Mouse (Mus musculus): ENCODE data around the gene Fancg. TPM values are rescaled to one million over a fixed set of nuclear protein-coding genes. Genes with fewer than 3 reads are reported as not detected.

The Fancg gene
- 13.0 and 17.2 TPM in 2 replicates for polyA plus RNA-seq (2015; fragmentation: Nextera tagmentation; extraction: Ambion mirVana)

DNA sequence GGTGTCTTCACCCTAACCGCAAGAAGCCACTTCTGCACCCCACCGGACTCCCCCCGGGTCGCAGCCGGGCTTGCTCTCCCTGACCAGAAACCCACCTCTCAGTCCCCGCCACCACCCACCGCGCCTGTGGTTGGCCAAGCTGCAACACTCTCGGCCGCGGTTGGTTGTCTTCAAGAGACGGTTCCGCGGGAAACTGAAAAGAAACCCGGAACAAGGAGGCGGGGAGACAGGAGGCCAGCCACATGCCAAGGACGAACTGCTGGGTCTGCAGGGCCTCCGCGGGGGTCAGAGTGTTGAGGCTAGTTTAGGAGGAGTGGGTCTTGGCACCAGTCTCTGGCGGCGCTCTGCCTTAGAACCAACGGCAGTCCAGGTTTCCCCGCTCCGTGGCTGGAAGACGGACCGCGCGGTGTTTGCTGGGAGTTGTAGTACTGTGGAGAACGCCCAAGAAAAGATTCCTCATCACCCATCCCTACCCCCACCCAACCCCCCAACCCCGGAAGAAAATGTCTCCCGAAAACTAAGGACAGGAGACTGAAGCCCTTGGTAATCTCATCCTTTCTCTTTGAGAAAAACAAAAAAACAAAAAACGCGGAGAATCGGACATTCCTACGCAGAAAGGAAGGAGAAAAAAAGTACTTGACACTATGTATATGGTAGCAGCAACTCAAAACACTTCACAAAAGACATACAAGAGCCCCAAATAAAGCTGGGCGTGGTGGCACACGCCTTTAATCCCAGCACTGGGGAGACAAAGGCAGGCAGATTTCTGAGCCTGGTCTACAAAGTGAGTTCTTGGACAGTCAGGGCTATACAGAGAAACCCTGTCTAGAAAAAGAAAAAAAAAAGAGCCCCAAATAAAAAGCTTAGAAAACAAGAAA is at the start of gene Fancg:
Fancg (minus strand) TSS at position 346 of the 878 bp plus-strand sequence.
- Histone ChIP-seq H3K4me1 (peaks cover 12% of the 10 kb centered on the region; the same call in 1 of the 2 replicates), H3K27ac (no peak within 1 kb of the TSS), H3K4me3 (replicated peaks) (peak within 1 kb of the TSS; percentile 89), H3K9ac (peak within 1 kb of the TSS; percentile 57), H3K27me3 (replicated peaks) (no peaks in the 10 kb centered on the region), H3K4me2 (peak within 1 kb of the TSS; percentile 69), H3K9me3 (no peaks in the 10 kb centered on the region), H3K36me3 (no peaks in the 10 kb centered on the region)
- peak; percentile 89 for ATAC-seq (ENCODE audit: insufficient read depth, low FRiP score, low read depth)
- WGBS = 1% methylated on average over 37 of the region's 37 CpGs

DNA sequence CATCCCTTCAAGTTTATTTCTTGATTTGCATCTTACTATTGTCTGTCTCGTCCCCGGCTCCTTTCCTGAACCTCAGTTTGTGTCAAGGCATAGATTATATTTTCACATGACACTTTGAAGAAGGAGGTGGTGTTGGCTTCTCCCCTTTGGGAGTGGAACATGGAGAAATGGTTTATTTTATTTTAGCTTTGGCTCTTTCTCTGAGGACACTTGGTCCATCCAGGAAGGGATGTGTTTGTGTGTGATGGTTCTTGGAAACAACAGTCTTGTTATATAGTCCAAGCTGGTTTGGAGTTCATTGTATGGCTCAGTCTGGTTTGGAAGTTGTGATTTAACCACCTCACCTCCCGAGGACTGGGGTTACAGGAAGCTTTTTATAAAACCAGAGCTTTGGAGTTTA is 49.4 kb upstream of the Fancg start:
- ATAC-seq (ENCODE audit: insufficient read depth, low FRiP score, low read depth) = no peak
- Histone ChIP-seq H3K4me2 (peak overlapping the region; percentile 96), H3K27me3 (replicated peaks) (0 out of 2 replicates have a peak, but pooled peaks cover 4% of the 10 kb centered on the region), H3K27ac (no peak overlapping the region), H3K9ac (no peak overlapping the region), H3K4me1 (0 out of 2 replicates have a peak, but pooled peaks cover 5% of the 10 kb centered on the region), H3K36me3 (no peaks in the 10 kb centered on the region), H3K4me3 (replicated peaks) (peak overlapping the region; percentile 74), H3K9me3 (no peaks in the 10 kb centered on the region)
- 36% methylated on average over 3 of the region's 3 CpGs for WGBS

DNA sequence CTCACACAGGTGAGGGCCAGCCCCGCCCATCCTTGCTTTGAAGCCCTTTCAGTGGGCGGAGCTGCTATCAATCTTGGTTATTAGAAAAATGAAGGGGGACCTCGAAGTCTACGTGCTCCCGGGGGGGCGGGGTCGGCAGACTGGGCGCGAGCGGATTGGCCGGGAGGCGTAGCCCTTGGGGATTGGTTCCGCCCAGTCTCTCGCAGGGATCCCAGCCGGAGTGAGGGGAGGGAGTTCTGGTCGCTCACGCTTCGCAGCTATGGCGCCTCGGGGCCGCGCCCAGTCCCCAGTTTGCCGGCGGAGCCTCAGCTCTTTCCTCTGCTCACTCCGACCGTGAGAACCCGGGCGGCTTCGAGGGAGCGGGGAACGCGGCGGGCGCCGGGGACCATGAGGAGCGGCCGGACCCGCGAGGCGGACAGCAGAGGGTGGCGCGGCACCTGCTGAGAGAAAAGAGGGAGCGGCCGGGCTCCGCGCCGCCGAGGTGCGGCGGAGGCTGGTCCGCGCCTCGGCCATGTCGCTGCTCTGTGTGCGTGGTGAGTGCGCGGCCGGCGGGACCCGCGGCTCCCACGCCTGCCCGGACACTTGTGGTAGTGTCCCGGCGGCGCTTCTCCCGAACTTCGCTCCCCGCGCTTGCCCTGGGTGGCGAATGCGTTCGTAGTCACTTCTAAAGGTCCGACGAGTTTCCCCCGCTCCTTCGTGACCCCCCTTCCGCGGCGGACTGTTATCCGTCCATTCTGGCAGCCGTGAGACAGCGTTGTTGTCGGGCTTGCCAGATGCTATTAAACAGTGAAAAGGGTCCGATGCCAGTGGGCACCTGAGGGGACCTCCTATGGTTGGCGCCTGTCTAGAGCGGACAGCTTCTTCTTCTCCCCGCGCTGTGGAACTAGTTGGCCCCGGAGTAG is 48.7 kb upstream of the Fancg start, which contains the start of gene Unc13b:
Unc13b (plus strand) TSS at position 201 of the 902 bp plus-strand sequence.
- ATAC-seq (ENCODE audit: insufficient read depth, low FRiP score, low read depth) = peak; percentile 98
- Histone ChIP-seq H3K36me3 (no peaks in the 10 kb centered on the region), H3K27ac (peak within 1 kb of the TSS; percentile 86), H3K9ac (peak within 1 kb of the TSS; percentile 58), H3K4me1 (0 out of 2 replicates have a peak, but pooled peaks cover 5% of the 10 kb centered on the region), H3K4me2 (peak within 1 kb of the TSS; percentile 96), H3K27me3 (replicated peaks) (0 out of 2 replicates have a peak, but pooled peaks cover 4% of the 10 kb centered on the region), H3K4me3 (replicated peaks) (peak within 1 kb of the TSS; percentile 74), H3K9me3 (no peaks in the 10 kb centered on the region)
- under 1% methylated on average over 87 of the region's 90 CpGs for WGBS

DNA sequence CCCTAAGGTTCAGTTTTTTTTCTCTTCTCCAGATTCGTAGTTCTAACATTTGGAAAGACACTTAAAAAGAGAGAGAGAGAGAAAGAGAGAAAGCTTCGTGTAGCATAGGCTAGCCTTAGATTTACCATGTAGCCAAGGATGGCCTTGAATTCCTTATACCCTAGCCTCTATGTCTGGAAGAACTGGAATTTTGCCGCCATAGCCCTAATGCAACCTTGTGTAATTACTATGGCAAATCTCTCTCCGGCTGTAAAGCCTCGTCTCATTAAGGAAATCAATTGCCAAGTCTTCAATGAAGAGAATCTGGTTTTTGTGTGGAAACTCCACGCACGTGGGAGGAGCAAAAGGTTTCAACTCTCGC is 48.1 kb upstream of the Fancg start:
- H3K4me2 ChIP-seq = peak overlapping the region; percentile 96
- no peaks in the 10 kb centered on the region for H3K9me3 ChIP-seq
- H3K36me3 ChIP-seq = no peaks in the 10 kb centered on the region
- H3K27ac ChIP-seq = no peak overlapping the region
- H3K4me3 ChIP-seq (replicated peaks) = peak overlapping the region; percentile 74
- 19% methylated on average over 8 of the region's 8 CpGs for WGBS
- 0 out of 2 replicates have a peak, but pooled peaks cover 5% of the 10 kb centered on the region for H3K4me1 ChIP-seq
- ATAC-seq (ENCODE audit: insufficient read depth, low FRiP score, low read depth) = no peak
- 0 out of 2 replicates have a peak, but pooled peaks cover 4% of the 10 kb centered on the region for H3K27me3 ChIP-seq (replicated peaks)
- no peak overlapping the region for H3K9ac ChIP-seq

DNA sequence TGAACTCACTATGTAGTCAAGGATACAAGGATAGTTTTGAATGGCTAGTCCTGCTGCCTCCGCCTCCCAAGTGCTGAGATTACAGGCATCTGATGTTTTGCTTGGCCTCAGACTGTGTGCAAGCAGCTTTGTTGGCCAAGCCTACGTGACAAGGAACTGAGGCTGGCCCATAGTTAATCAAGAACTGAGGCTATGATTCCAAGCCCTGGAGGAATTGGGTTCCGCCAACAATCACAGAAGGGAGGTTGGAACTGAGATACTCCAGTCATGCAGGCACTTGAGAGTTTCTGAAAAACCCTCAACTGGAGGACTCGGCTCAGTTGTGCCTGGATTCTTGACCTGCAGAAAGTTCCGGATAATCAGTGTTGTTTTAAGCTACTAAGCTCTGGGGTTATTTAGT is 47.3 kb upstream of the Fancg start:
- Histone ChIP-seq H3K4me3 (replicated peaks) (no peak overlapping the region), H3K4me1 (0 out of 2 replicates have a peak, but pooled peaks cover 5% of the 10 kb centered on the region), H3K27ac (no peak overlapping the region), H3K36me3 (no peaks in the 10 kb centered on the region), H3K9ac (no peak overlapping the region), H3K27me3 (replicated peaks) (0 out of 2 replicates have a peak, but pooled peaks cover 4% of the 10 kb centered on the region), H3K9me3 (no peaks in the 10 kb centered on the region), H3K4me2 (no peak overlapping the region)
- WGBS = 86% methylated on average over 5 of the region's 5 CpGs
- no peak for ATAC-seq (ENCODE audit: insufficient read depth, low FRiP score, low read depth)

DNA sequence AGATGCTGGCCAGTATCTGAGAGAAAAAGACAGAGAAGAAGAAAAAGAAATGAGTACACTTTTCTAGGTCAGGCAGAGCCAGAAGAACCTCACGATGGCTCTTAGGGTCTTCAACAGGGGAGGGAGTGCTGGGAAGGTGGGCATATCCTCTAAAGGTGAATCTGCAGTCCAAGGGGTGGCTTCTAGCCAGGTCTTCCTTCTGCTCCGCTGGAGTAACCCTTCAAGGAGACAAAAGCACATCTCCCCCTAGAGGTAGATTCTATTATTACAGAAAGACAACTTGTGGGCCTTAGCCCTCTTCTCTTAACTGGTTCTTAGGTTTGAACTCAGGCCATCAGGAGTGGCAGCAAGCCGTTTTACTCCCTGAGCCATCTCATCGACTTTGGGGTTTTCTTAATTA is 42.3 kb upstream of the Fancg start:
- no peak for ATAC-seq (ENCODE audit: insufficient read depth, low FRiP score, low read depth)

DNA sequence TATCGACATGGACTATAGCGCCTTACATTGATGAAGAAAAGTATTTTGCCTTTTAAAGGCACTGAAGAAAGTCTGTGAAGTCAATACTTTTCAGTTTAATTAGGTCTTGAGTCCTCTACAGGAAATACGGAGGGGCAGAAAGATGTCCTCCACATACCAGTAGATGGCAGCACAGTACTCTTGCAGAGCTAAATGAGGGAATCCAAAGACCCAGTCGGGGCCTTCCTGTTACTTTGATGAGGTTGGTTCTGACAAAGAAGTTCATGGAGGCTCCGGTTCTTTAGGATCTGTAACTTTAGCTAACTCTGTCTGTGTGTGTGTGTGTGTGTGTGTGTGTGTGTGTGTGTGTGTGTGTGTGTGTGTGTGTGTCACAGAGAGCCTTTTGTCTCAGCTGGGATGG is 36.9 kb upstream of the Fancg start:
- no peaks in the 10 kb centered on the region for H3K36me3 ChIP-seq
- no peaks in the 10 kb centered on the region for H3K27me3 ChIP-seq (replicated peaks)
- H3K4me3 ChIP-seq (replicated peaks) = no peak overlapping the region
- H3K4me2 ChIP-seq = peak overlapping the region; percentile 23; the same call in 1 of the 2 replicates
- no peak for ATAC-seq (ENCODE audit: insufficient read depth, low FRiP score, low read depth)
- no peaks in the 10 kb centered on the region for H3K9me3 ChIP-seq
- H3K4me1 ChIP-seq = peaks cover 20% of the 10 kb centered on the region
- no peak overlapping the region for H3K27ac ChIP-seq
- 6% methylated on average over 5 of the region's 5 CpGs for WGBS
- no peak overlapping the region for H3K9ac ChIP-seq

More for the DNA sequence above, 42.3 kb upstream of the Fancg start:
- 9% methylated on average over 4 of the region's 4 CpGs for WGBS
- Histone ChIP-seq H3K9ac (no peak overlapping the region), H3K27me3 (replicated peaks) (no peaks in the 10 kb centered on the region), H3K4me3 (replicated peaks) (no peak overlapping the region), H3K4me1 (no peaks in the 10 kb centered on the region), H3K9me3 (no peaks in the 10 kb centered on the region), H3K4me2 (no peak overlapping the region), H3K36me3 (no peaks in the 10 kb centered on the region), H3K27ac (no peak overlapping the region)

DNA sequence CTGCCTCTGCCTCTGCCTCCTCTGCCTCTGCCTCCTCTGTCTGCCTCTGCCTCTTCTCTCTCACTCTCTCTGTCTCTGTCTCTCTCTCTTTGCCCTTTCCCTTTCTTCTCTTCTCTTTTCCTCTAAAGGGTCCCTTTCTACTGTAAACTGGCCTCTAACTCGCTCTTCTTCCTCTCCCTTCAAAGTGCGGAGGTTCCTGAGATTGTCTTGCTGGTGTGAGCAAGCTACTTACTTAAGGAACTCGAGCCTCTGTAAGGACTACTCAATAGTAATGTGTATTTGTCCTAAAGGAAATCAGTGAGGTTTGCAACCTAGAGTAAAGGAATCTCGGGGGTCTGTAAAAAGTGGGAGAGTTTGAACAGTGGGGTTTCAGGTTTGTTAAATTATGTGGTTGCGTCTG is 36.3 kb upstream of the Fancg start:
- H3K36me3 ChIP-seq = no peaks in the 10 kb centered on the region
- no peak for ATAC-seq (ENCODE audit: insufficient read depth, low FRiP score, low read depth)
- WGBS = 52% methylated on average over 5 of the region's 5 CpGs
- H3K4me1 ChIP-seq = peaks cover 20% of the 10 kb centered on the region
- H3K4me2 ChIP-seq = peak overlapping the region; percentile 76
- H3K9me3 ChIP-seq = no peaks in the 10 kb centered on the region
- H3K9ac ChIP-seq = no peak overlapping the region
- H3K4me3 ChIP-seq (replicated peaks) = no peak overlapping the region
- no peak overlapping the region for H3K27ac ChIP-seq
- H3K27me3 ChIP-seq (replicated peaks) = no peaks in the 10 kb centered on the region

DNA sequence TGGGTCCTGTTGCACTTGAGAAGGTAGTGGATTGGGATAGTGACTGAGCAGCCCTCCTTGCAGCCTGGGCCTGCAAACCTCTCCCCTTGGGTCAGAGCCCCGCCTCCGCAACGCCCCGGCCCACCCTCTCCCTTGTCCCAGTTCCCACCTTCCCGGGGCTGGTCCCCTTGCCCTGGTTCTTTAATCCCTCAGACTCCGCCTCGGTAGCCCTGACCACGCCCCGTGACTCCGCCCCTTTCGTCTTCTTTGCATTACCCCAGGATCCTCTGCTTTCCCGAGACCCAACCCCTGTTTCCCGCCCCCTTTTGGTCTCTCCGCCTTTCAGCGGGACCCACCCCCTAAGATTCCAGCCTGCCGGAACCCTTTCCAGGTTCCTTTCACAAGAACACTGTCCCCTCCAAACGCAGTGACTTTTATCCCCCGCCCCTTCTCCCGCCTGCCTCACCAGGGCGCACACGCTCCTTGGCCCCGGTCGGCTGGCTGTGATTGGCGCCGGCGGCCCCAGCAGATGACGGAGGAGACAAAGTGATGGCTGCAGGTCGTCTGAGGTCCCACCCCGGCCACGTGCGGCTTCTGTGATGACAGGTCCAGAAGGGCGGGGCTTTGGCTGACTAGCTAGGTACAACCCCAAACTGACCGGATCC is 35.5 kb upstream of the Fancg start, which contains the start of gene Fam214b:
Fam214b (minus strand) TSS at position 562 of the 644 bp plus-strand sequence.
- Histone ChIP-seq H3K36me3 (no peaks in the 10 kb centered on the region; the same call in 1 of the 2 replicates), H3K27ac (peak within 1 kb of the TSS; percentile 87), H3K4me1 (peaks cover 20% of the 10 kb centered on the region), H3K4me2 (peak within 1 kb of the TSS; percentile 76), H3K4me3 (replicated peaks) (peak within 1 kb of the TSS; percentile 55), H3K27me3 (replicated peaks) (no peaks in the 10 kb centered on the region), H3K9me3 (no peaks in the 10 kb centered on the region), H3K9ac (no peak within 1 kb of the TSS)
- ATAC-seq (ENCODE audit: insufficient read depth, low FRiP score, low read depth) = peak; percentile 88
- WGBS = under 1% methylated on average over 33 of the region's 33 CpGs

DNA sequence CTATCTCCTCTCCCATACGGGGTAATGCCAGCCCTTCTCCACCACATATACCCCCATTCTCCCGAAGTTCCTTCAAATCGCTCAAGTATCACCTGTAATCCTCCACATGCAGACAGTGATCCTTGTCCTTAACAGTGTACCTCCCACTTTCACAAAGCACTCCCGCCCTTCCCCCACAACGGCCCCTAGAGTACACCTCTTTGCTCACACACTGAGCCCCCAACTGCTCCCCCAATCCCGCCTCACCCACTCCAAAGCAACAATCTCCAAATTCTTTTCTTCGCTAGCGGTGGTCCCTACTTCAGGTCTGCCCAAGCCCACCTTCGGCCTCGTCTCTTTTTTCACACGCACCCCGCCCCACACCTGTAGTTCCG is 35.0 kb upstream of the Fancg start:
- Histone ChIP-seq H3K9me3 (no peaks in the 10 kb centered on the region), H3K27me3 (replicated peaks) (no peaks in the 10 kb centered on the region), H3K36me3 (no peaks in the 10 kb centered on the region; the same call in 1 of the 2 replicates), H3K27ac (peak overlapping the region; percentile 87), H3K4me3 (replicated peaks) (peak overlapping the region; percentile 55), H3K4me2 (peak overlapping the region; percentile 76), H3K9ac (no peak overlapping the region), H3K4me1 (peaks cover 20% of the 10 kb centered on the region)
- WGBS = 4% methylated on average over 13 of the region's 13 CpGs
- 0 out of 2 replicates have a peak, but pooled peaks have one; percentile 2 for ATAC-seq (ENCODE audit: insufficient read depth, low FRiP score, low read depth)

DNA sequence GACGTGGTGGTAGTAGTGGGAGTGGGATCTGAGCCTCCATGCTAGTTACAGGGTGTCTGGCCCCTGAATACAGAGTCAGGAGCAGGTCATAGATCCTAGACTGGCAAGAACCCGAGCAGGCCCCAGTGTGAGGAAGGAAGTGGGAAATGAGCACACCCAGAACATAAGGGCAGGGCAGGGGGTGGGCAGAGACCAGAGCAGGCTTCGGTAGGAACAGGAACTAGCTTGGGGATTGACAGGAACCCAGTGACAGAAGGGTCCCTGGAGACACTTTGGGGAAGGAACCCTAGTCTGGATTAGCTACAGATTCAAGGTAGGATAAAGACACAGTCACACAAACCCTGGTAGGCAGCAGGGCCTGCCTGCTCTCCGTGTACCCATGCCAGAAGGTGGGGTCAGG is 34.4 kb upstream of the Fancg start:
- Histone ChIP-seq H3K27me3 (replicated peaks) (no peaks in the 10 kb centered on the region), H3K9ac (no peak overlapping the region), H3K27ac (peak overlapping the region; percentile 87), H3K9me3 (no peaks in the 10 kb centered on the region), H3K36me3 (no peaks in the 10 kb centered on the region; the same call in 1 of the 2 replicates), H3K4me1 (peaks cover 20% of the 10 kb centered on the region), H3K4me2 (peak overlapping the region; percentile 76), H3K4me3 (replicated peaks) (peak overlapping the region; percentile 55)
- ATAC-seq (ENCODE audit: insufficient read depth, low FRiP score, low read depth) = no peak
- WGBS = 24% methylated on average over 4 of the region's 4 CpGs

All from stomach, embryonic 15.5 days (tissue).